Comparison of ENCODE assay signal across 19 mouse cellular contexts in the genomic region with DNA sequence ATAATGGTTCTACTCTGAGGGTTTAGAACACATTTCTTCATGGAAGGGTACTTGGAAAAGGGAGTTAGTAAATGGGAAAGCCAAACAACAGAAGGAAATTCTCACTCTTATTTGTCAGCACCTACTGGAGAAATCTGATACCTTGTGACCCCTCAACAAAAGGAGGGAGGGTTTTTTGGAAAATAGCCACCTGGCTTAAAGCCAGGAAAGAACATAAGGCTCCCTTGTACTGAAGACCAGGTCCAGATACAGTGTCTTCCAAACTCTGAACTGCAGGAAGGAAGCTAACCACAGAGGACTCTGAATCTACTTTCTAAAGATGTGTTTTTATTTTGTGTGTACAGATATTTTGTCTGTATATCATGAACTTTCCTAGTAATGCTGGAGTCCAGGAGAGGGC.
A peak's percentile ranks its signal among the peaks of the same experiment; 100 is the strongest.
DNase-seq lines count a peak whose midpoint lies in the region; ATAC-seq and TF ChIP-seq lines count a peak whose summit lies in the region.
"Had no signal": no experiment of that assay in that cellular context is flagged by ENCODE, and none has a peak within 500 bp of the region (broad histone marks: within the 10 kb centered on the region; RNA-seq: fewer than 3 reads in every experiment).

No protein-coding gene starts in this region.

- 0 out of 2 replicates have a peak, but pooled peaks have one; percentile 36 for ATAC-seq in heart, embryonic 12.5 days (ENCODE audit: insufficient number of reproducible peaks, low FRiP score)
- ATAC-seq in kidney, postnatal 0 days (replicated peaks; ENCODE audit: low FRiP score, low read depth): no peak
- ATAC-seq: intestine, postnatal 0 days; lung, postnatal 0 days had no signal

- H3K9ac ChIP-seq in heart, embryonic 12.5 days: no peak overlapping the region
- H3K9ac ChIP-seq in kidney, postnatal 0 days (ENCODE audit: low read depth, low read length): no peak overlapping the region
- H3K9ac ChIP-seq: embryonic facial prominence, embryonic 15.5 days; heart, embryonic 15.5 days; liver, embryonic 14.5 days had no signal

- peaks cover 8% of the 10 kb centered on the region; the same call in 1 of the 2 replicates for H3K4me1 ChIP-seq in heart, embryonic 12.5 days (replicated peaks)
- H3K4me1 ChIP-seq in kidney, postnatal 0 days (replicated peaks; ENCODE audit: insufficient read depth, low read length): no peaks in the 10 kb centered on the region
- H3K4me1 ChIP-seq: embryonic facial prominence, embryonic 15.5 days had no signal

- H3K36me3 ChIP-seq in heart, embryonic 12.5 days: no peaks in the 10 kb centered on the region
- H3K36me3 ChIP-seq in kidney, postnatal 0 days (ENCODE audit: insufficient read depth, low read length): no peaks in the 10 kb centered on the region
- H3K36me3 ChIP-seq: embryonic facial prominence, embryonic 15.5 days; heart, embryonic 15.5 days had no signal

- H3K4me3 ChIP-seq in heart, embryonic 12.5 days: no peak overlapping the region
- no peak overlapping the region for H3K4me3 ChIP-seq in kidney, postnatal 0 days (replicated peaks; ENCODE audit: low read depth, low read length)
- H3K4me3 ChIP-seq: embryonic facial prominence, embryonic 15.5 days; heart, embryonic 15.5 days had no signal

- no peak for DNase-seq in heart, postnatal 10 days
- DNase-seq in kidney, postnatal 0 days (ENCODE audit: low spot score): peak; percentile 28
- no peak for DNase-seq in kidney, postnatal 4 days
- DNase-seq in 3T3-L1 (ENCODE audit: low read depth, low spot score): peak; percentile 5
- DNase-seq in brain, embryonic 14.5 days (ENCODE audit: low read depth): peak; percentile 65
- DNase-seq in thymus, postnatal 14 days: no peak
- DNase-seq: adrenal gland, adult 2 months; cerebellum, adult 9-11 months; gastrocnemius, postnatal 10 days; heart, adult 18-20 months; kidney, postnatal 25 days; right cerebral cortex, postnatal 4 days had no signal

- TF ChIP-seq CTCF in kidney, postnatal 0 days (IDR thresholded peaks at IDR 0.05; ENCODE audit: low read depth): no peak
- no peak for TF ChIP-seq CTCF in brain, embryonic 14.5 days (IDR thresholded peaks at IDR 0.05; ENCODE audit: borderline replicate concordance, extremely low read depth, insufficient read depth, insufficient read length)

- no peak overlapping the region for H3K27ac ChIP-seq in heart, embryonic 12.5 days (ENCODE audit: poor library complexity, severe bottlenecking)
- H3K27ac ChIP-seq in kidney, postnatal 0 days: no peak overlapping the region
- H3K27ac ChIP-seq: embryonic facial prominence, embryonic 15.5 days; heart, embryonic 15.5 days; liver, embryonic 14.5 days; stomach, postnatal 0 days had no signal

- no peak overlapping the region for H3K4me2 ChIP-seq in heart, embryonic 12.5 days
- H3K4me2 ChIP-seq in kidney, postnatal 0 days (ENCODE audit: low read length): no peak overlapping the region
- H3K4me2 ChIP-seq: embryonic facial prominence, embryonic 15.5 days; heart, embryonic 15.5 days had no signal

- no peak for TF ChIP-seq POLR2A in brain, embryonic 14.5 days (IDR thresholded peaks at IDR 0.05; ENCODE audit: borderline replicate concordance, extremely low read depth, insufficient read depth, insufficient read length, poor library complexity, severe bottlenecking)

- H3K9me3 ChIP-seq in heart, embryonic 12.5 days (replicated peaks): no peaks in the 10 kb centered on the region
- no peaks in the 10 kb centered on the region for H3K9me3 ChIP-seq in kidney, postnatal 0 days (replicated peaks; ENCODE audit: low read length)
- H3K9me3 ChIP-seq: embryonic facial prominence, embryonic 15.5 days; heart, embryonic 15.5 days had no signal

- H3K27me3 ChIP-seq in heart, embryonic 12.5 days (replicated peaks): no peaks in the 10 kb centered on the region
- no peaks in the 10 kb centered on the region for H3K27me3 ChIP-seq in kidney, postnatal 0 days (ENCODE audit: insufficient read depth, low read length)
- H3K27me3 ChIP-seq: embryonic facial prominence, embryonic 15.5 days; heart, embryonic 15.5 days had no signal

- intact Hi-C loops in heart, postnatal 10 days (cut with DNase I): no loop called here

Comparison
In these comparisons a context has a peak if more than half of its experiments do, and no peak if none do; other contexts are left out.
1. DNase-seq: peak in kidney, postnatal 0 days (single experiment), 3T3-L1 (single experiment) and brain, embryonic 14.5 days (single experiment); none in heart, postnatal 10 days (0 of 2), kidney, postnatal 4 days (0 of 2) and thymus, postnatal 14 days (single experiment).